Comparison of ENCODE assay signal across 20 mouse cellular contexts in genomic region chr8:51298293-51299015, GRCm38 (mm10).
DNase-seq lines count a peak whose midpoint lies in the region; ATAC-seq and TF ChIP-seq lines count a peak whose summit lies in the region.
"Had no signal": no experiment of that assay in that cellular context is flagged by ENCODE, and none has a peak within 500 bp of the region (broad histone marks: within the 10 kb centered on the region; RNA-seq: fewer than 3 reads in every experiment).

No protein-coding gene starts in this region.

- no peaks in the 10 kb centered on the region for H3K4me1 ChIP-seq in forebrain, embryonic 14.5 days (ENCODE audit: control insufficient read depth, insufficient read depth, low read length)
- H3K4me1 ChIP-seq in forebrain, embryonic 12.5 days: no peaks in the 10 kb centered on the region
- H3K4me1 ChIP-seq in kidney, embryonic 15.5 days: no peaks in the 10 kb centered on the region
- H3K4me1 ChIP-seq: embryonic facial prominence, embryonic 15.5 days; heart, embryonic 13.5 days; hindbrain, embryonic 15.5 days had no signal

- ATAC-seq in forebrain, embryonic 14.5 days: peak; percentile 81
- no peak for ATAC-seq in forebrain, embryonic 12.5 days (ENCODE audit: low FRiP score)
- ATAC-seq in kidney, embryonic 15.5 days (replicated peaks; ENCODE audit: low FRiP score): no peak
- ATAC-seq: intestine, embryonic 16.5 days had no signal

- no peaks in the 10 kb centered on the region for H3K36me3 ChIP-seq in forebrain, embryonic 14.5 days (ENCODE audit: control insufficient read depth, insufficient read depth, low read length)
- no peaks in the 10 kb centered on the region for H3K36me3 ChIP-seq in forebrain, embryonic 12.5 days (replicated peaks)
- no peaks in the 10 kb centered on the region for H3K36me3 ChIP-seq in kidney, embryonic 15.5 days
- H3K36me3 ChIP-seq: embryonic facial prominence, embryonic 15.5 days; heart, embryonic 13.5 days; hindbrain, embryonic 15.5 days had no signal

- 67% methylated on average over 1 of the region's 1 CpGs for WGBS in forebrain, embryonic 14.5 days
- 83% methylated on average over 1 of the region's 1 CpGs for WGBS in forebrain, embryonic 12.5 days
- 88% methylated on average over 1 of the region's 1 CpGs for WGBS in kidney, embryonic 15.5 days

- H3K9ac ChIP-seq in forebrain, embryonic 14.5 days (ENCODE audit: low read length): no peak overlapping the region
- H3K9ac ChIP-seq in forebrain, embryonic 12.5 days: no peak overlapping the region
- no peak overlapping the region for H3K9ac ChIP-seq in kidney, embryonic 15.5 days
- H3K9ac ChIP-seq: embryonic facial prominence, embryonic 15.5 days; heart, embryonic 13.5 days; hindbrain, embryonic 15.5 days had no signal

- H3K4me2 ChIP-seq in forebrain, embryonic 14.5 days (ENCODE audit: low read length): no peak overlapping the region
- no peak overlapping the region for H3K4me2 ChIP-seq in forebrain, embryonic 12.5 days
- H3K4me2 ChIP-seq in kidney, embryonic 15.5 days: no peak overlapping the region
- H3K4me2 ChIP-seq: embryonic facial prominence, embryonic 15.5 days; heart, embryonic 13.5 days; hindbrain, embryonic 15.5 days had no signal

- H3K9me3 ChIP-seq in forebrain, embryonic 14.5 days (replicated peaks; ENCODE audit: control insufficient read depth, low read length): no peaks in the 10 kb centered on the region
- no peaks in the 10 kb centered on the region for H3K9me3 ChIP-seq in forebrain, embryonic 12.5 days
- H3K9me3 ChIP-seq in kidney, embryonic 15.5 days (replicated peaks): no peaks in the 10 kb centered on the region
- H3K9me3 ChIP-seq: embryonic facial prominence, embryonic 15.5 days; heart, embryonic 13.5 days; hindbrain, embryonic 15.5 days had no signal

- TF ChIP-seq CTCF in gastrocnemius, adult 2 months (IDR thresholded peaks at IDR 0.05): no peak

- intact Hi-C loops in gastrocnemius, adult 2 months (cut with DNase I): no loop called here

- no peak overlapping the region for H3K27ac ChIP-seq in forebrain, embryonic 14.5 days (ENCODE audit: low read depth, low read length)
- H3K27ac ChIP-seq in forebrain, embryonic 12.5 days: no peak overlapping the region
- H3K27ac ChIP-seq in kidney, embryonic 15.5 days: no peak overlapping the region
- H3K27ac ChIP-seq in gastrocnemius, adult 2 months: no peak overlapping the region
- H3K27ac ChIP-seq: embryonic facial prominence, embryonic 15.5 days; heart, embryonic 13.5 days; hindbrain, embryonic 15.5 days had no signal

- no peak overlapping the region for H3K4me3 ChIP-seq in forebrain, embryonic 14.5 days (ENCODE audit: low read depth, low read length)
- no peak overlapping the region for H3K4me3 ChIP-seq in forebrain, embryonic 12.5 days (replicated peaks)
- H3K4me3 ChIP-seq in kidney, embryonic 15.5 days (replicated peaks): no peak overlapping the region
- H3K4me3 ChIP-seq in gastrocnemius, adult 2 months: no peak overlapping the region
- H3K4me3 ChIP-seq: embryonic facial prominence, embryonic 15.5 days; erythroblast, embryonic 14.5 days; heart, embryonic 13.5 days; hindbrain, embryonic 15.5 days had no signal

- H3K27me3 ChIP-seq in forebrain, embryonic 14.5 days (replicated peaks; ENCODE audit: control insufficient read depth, insufficient read depth, low read length): no peaks in the 10 kb centered on the region
- H3K27me3 ChIP-seq in forebrain, embryonic 12.5 days: no peaks in the 10 kb centered on the region
- H3K27me3 ChIP-seq in kidney, embryonic 15.5 days: no peaks in the 10 kb centered on the region
- H3K27me3 ChIP-seq: embryonic facial prominence, embryonic 15.5 days; heart, embryonic 13.5 days; hindbrain, embryonic 15.5 days had no signal

- peak; percentile 72 for DNase-seq in forebrain, embryonic 14.5 days (ENCODE audit: low spot score)
- peak; percentile 0 for DNase-seq in layer of hippocampus, adult 9-10 months (ENCODE audit: low spot score)
- DNase-seq in layer of hippocampus, postnatal 25 days (ENCODE audit: extremely low spot score in 1 of 2, low spot score in 1 of 2): no peak
- DNase-seq in brain, embryonic 18.5 days (ENCODE audit: low read depth, low spot score): peak; percentile 56
- DNase-seq in gastrocnemius, adult 2 months: no peak
- DNase-seq: adrenal gland, adult 2 months; adrenal gland, postnatal 25 days; cerebellum, adult 18-20 months; cerebellum, adult 9-11 months; embryo, embryonic 11 days; gastrocnemius, postnatal 36 days; heart, adult 11 months; heart, postnatal 36 days had no signal

Comparison
In these comparisons a context has a peak if more than half of its experiments do, and no peak if none do; other contexts are left out.
1. DNase-seq: peak in forebrain, embryonic 14.5 days (single experiment), layer of hippocampus, adult 9-10 months (single experiment) and brain, embryonic 18.5 days (single experiment); none in layer of hippocampus, postnatal 25 days (0 of 2) and gastrocnemius, adult 2 months (single experiment).